ENCODE assay signal across 23 mouse cellular contexts in genomic region chr11:98582030-98582388, GRCm38 (mm10). TPM values are rescaled to one million over a fixed set of nuclear protein-coding genes. Genes with fewer than 3 reads are reported as not detected.
A peak's percentile ranks its signal among the peaks of the same experiment; 100 is the strongest.
DNase-seq lines count a peak whose midpoint lies in the region; ATAC-seq and TF ChIP-seq lines count a peak whose summit lies in the region.
"Had no signal": no experiment of that assay in that cellular context is flagged by ENCODE, and none has a peak within 500 bp of the region (broad histone marks: within the 10 kb centered on the region; RNA-seq: fewer than 3 reads in every experiment).

No protein-coding gene starts in this region.

- no peak for TF ChIP-seq EP300 in liver, postnatal 0 days (IDR thresholded peaks at IDR 0.05; ENCODE audit: low read depth)

- peaks cover 43% of the 10 kb centered on the region for H3K36me3 ChIP-seq in forebrain, embryonic 10.5 days (replicated peaks)
- no peaks in the 10 kb centered on the region; the same call in 1 of the 2 replicates for H3K36me3 ChIP-seq in forebrain, embryonic 11.5 days (ENCODE audit: control insufficient read depth, insufficient read depth, low read length)
- peaks cover 67% of the 10 kb centered on the region for H3K36me3 ChIP-seq in megakaryocyte, embryonic 14.5 days (replicated peaks; ENCODE audit: low read length)
- H3K36me3 ChIP-seq in embryonic facial prominence, embryonic 10.5 days (replicated peaks) = peaks cover 48% of the 10 kb centered on the region
- H3K36me3 ChIP-seq in liver, postnatal 0 days (replicated peaks; ENCODE audit: insufficient read depth, low read length) = peaks cover 5% of the 10 kb centered on the region

- no peaks in the 10 kb centered on the region for H3K27me3 ChIP-seq in forebrain, embryonic 10.5 days (ENCODE audit: poor library complexity, severe bottlenecking)
- no peaks in the 10 kb centered on the region for H3K27me3 ChIP-seq in forebrain, embryonic 11.5 days (ENCODE audit: control insufficient read depth, insufficient read depth, low read length)
- no peaks in the 10 kb centered on the region for H3K27me3 ChIP-seq in megakaryocyte, embryonic 14.5 days (replicated peaks)
- no peaks in the 10 kb centered on the region for H3K27me3 ChIP-seq in embryonic facial prominence, embryonic 10.5 days (replicated peaks; ENCODE audit: low read depth, poor library complexity, severe bottlenecking)
- no peaks in the 10 kb centered on the region for H3K27me3 ChIP-seq in liver, postnatal 0 days (ENCODE audit: insufficient read depth, low read length)
- H3K27me3 ChIP-seq: heart, embryonic 15.5 days; limb, embryonic 15.5 days; stomach, embryonic 15.5 days had no signal

- peaks cover 31% of the 10 kb centered on the region for H3K4me1 ChIP-seq in forebrain, embryonic 10.5 days
- peaks cover 11% of the 10 kb centered on the region; the same call in 1 of the 2 replicates for H3K4me1 ChIP-seq in forebrain, embryonic 11.5 days (replicated peaks; ENCODE audit: control insufficient read depth, insufficient read depth, low read length)
- peaks cover 86% of the 10 kb centered on the region for H3K4me1 ChIP-seq in megakaryocyte, embryonic 14.5 days
- H3K4me1 ChIP-seq in embryonic facial prominence, embryonic 10.5 days = peaks cover 22% of the 10 kb centered on the region
- H3K4me1 ChIP-seq in liver, postnatal 0 days (ENCODE audit: insufficient read depth) = peaks cover 48% of the 10 kb centered on the region

- TF ChIP-seq CTCF in liver, postnatal 0 days (IDR thresholded peaks at IDR 0.05; ENCODE audit: low read depth) = peak; percentile 27; the same call in 1 of the 2 replicates

- no peak for ATAC-seq in forebrain, embryonic 11.5 days (replicated peaks; ENCODE audit: low FRiP score)
- no peak for ATAC-seq in megakaryocyte, adult 5-6 weeks (ENCODE audit: poor library complexity, severe bottlenecking)
- ATAC-seq in liver, postnatal 0 days = no peak
- ATAC-seq: forebrain, embryonic 14.5 days had no signal

- 79% methylated on average over 8 of the region's 8 CpGs for WGBS in forebrain, embryonic 10.5 days
- 78% methylated on average over 8 of the region's 8 CpGs for whole genome bisulfite sequencing in forebrain, embryonic 11.5 days
- 80% methylated on average over 8 of the region's 8 CpGs for WGBS in embryonic facial prominence, embryonic 10.5 days
- WGBS in liver, postnatal 0 days (ENCODE audit: insufficient replicate concordance) = 43% methylated on average over 8 of the region's 8 CpGs

- H3K4me2 ChIP-seq in forebrain, embryonic 11.5 days (ENCODE audit: low read depth, low read length, severe bottlenecking) = no peak overlapping the region
- peak overlapping the region; percentile 88 for H3K4me2 ChIP-seq in liver, postnatal 0 days (ENCODE audit: low read depth, low read length)
- H3K4me2 ChIP-seq: heart, embryonic 15.5 days; hindbrain, embryonic 14.5 days; limb, embryonic 15.5 days; stomach, embryonic 15.5 days had no signal

- H3K27ac ChIP-seq in forebrain, embryonic 10.5 days = peak overlapping the region; percentile 33; the same call in 1 of the 2 replicates
- H3K27ac ChIP-seq in forebrain, embryonic 11.5 days (ENCODE audit: low read depth, low read length) = no peak overlapping the region
- no peak overlapping the region; the same call in 1 of the 2 replicates for H3K27ac ChIP-seq in embryonic facial prominence, embryonic 10.5 days (replicated peaks)
- H3K27ac ChIP-seq in liver, postnatal 0 days (ENCODE audit: low read depth) = peak overlapping the region; percentile 97
- H3K27ac ChIP-seq: heart, embryonic 15.5 days; hindbrain, embryonic 14.5 days; left cerebral cortex, adult 2 months; limb, embryonic 15.5 days; stomach, embryonic 15.5 days had no signal

- no peak for DNase-seq in forebrain, embryonic 10.5 days (ENCODE audit: extremely low spot score, low spot score)
- DNase-seq in forebrain, embryonic 11.5 days (ENCODE audit: low spot score) = no peak
- no peak for DNase-seq in embryonic facial prominence, embryonic 10.5 days (ENCODE audit: low spot score)
- DNase-seq in liver, postnatal 0 days = no peak
- no peak for DNase-seq in layer of hippocampus, adult 8-10 months (ENCODE audit: low spot score in 2 of 2)
- no peak for DNase-seq in thymus, postnatal 10 days (ENCODE audit: low spot score in 2 of 2)
- DNase-seq: adrenal gland, adult 2 months; cerebellum, postnatal 10 days; kidney, adult 9 months; lung, postnatal 4 days; right cerebral cortex, postnatal 25 days; thymus, postnatal 36 days had no signal

- H3K9me3 ChIP-seq in forebrain, embryonic 10.5 days = no peaks in the 10 kb centered on the region
- H3K9me3 ChIP-seq in forebrain, embryonic 11.5 days (ENCODE audit: control insufficient read depth, low read length) = no peaks in the 10 kb centered on the region
- H3K9me3 ChIP-seq in megakaryocyte, embryonic 14.5 days = no peaks in the 10 kb centered on the region
- H3K9me3 ChIP-seq in embryonic facial prominence, embryonic 10.5 days = no peaks in the 10 kb centered on the region
- no peaks in the 10 kb centered on the region for H3K9me3 ChIP-seq in liver, postnatal 0 days (ENCODE audit: low read length)
- H3K9me3 ChIP-seq: heart, embryonic 15.5 days; limb, embryonic 15.5 days; stomach, embryonic 15.5 days had no signal

- H3K4me3 ChIP-seq in forebrain, embryonic 10.5 days = no peak overlapping the region; the same call in 1 of the 2 replicates
- no peak overlapping the region for H3K4me3 ChIP-seq in forebrain, embryonic 11.5 days (ENCODE audit: low read depth, low read length)
- H3K4me3 ChIP-seq in megakaryocyte, embryonic 14.5 days (replicated peaks) = peak overlapping the region; percentile 93
- peak overlapping the region; percentile 13; the same call in 1 of the 2 replicates for H3K4me3 ChIP-seq in embryonic facial prominence, embryonic 10.5 days
- peak overlapping the region; percentile 46 for H3K4me3 ChIP-seq in liver, postnatal 0 days (ENCODE audit: low read depth, low read length)
- H3K4me3 ChIP-seq: heart, embryonic 15.5 days; left cerebral cortex, adult 2 months; limb, embryonic 15.5 days; stomach, embryonic 15.5 days had no signal

- no peak overlapping the region for H3K9ac ChIP-seq in forebrain, embryonic 11.5 days (ENCODE audit: low read length)
- H3K9ac ChIP-seq in liver, postnatal 0 days (replicated peaks) = peak overlapping the region; percentile 73
- H3K9ac ChIP-seq: heart, embryonic 15.5 days; hindbrain, embryonic 14.5 days; limb, embryonic 15.5 days; stomach, embryonic 15.5 days had no signal

RNA-seq across cellular contexts. Expression of gene Ormdl3, which starts 5.2 kb away (rescaled TPM):
- 62.8 and 65.6 TPM in 2 replicates for polyA plus RNA-seq in forebrain, embryonic 10.5 days (2016; fragmentation: Nextera tagmentation; extraction: Ambion mirVana)
- 8.6 and 11.2 TPM in 2 replicates for polyA plus RNA-seq in forebrain, embryonic 11.5 days (2014; fragmentation: Nextera tagmentation; extraction: Ambion mirVana)
- 106 and 188 TPM in 2 replicates for polyA plus RNA-seq in megakaryocyte, embryonic 14.5 days (2012; ENCODE audit: insufficient read depth, low replicate concordance)
- total RNA-seq in megakaryocyte, adult 5-6 weeks (2015) = 5.1 and 7.8 TPM in 2 replicates
- 6.3 and 8.8 TPM in 2 replicates for total RNA-seq in megakaryocyte, adult 5-6 weeks (2017)
- 56.7 and 57.7 TPM in 2 replicates for polyA plus RNA-seq in embryonic facial prominence, embryonic 10.5 days (2016; fragmentation: Nextera tagmentation; extraction: Ambion mirVana)
- 39.3 and 42.0 TPM in 2 replicates for polyA plus RNA-seq in liver, postnatal 0 days (2015; fragmentation: Nextera tagmentation; extraction: Ambion mirVana)
- 10 to 100 TPM; 43.4 to 57.6 (median 48.9) TPM for total RNA-seq in layer of hippocampus, adult 8-10 months (2022)

RNA-seq across cellular contexts. Expression of gene Lrrc3c, which starts 16.1 kb away (rescaled TPM):
- not detected in 2 replicates for polyA plus RNA-seq in forebrain, embryonic 10.5 days (2016; fragmentation: Nextera tagmentation; extraction: Ambion mirVana)
- not detected in 2 replicates for polyA plus RNA-seq in forebrain, embryonic 11.5 days (2014; fragmentation: Nextera tagmentation; extraction: Ambion mirVana)
- not detected in 2 replicates for polyA plus RNA-seq in megakaryocyte, embryonic 14.5 days (2012; ENCODE audit: insufficient read depth, low replicate concordance)
- not detected in 2 replicates for total RNA-seq in megakaryocyte, adult 5-6 weeks (2015)
- total RNA-seq in megakaryocyte, adult 5-6 weeks (2017) = not detected in 2 replicates
- polyA plus RNA-seq in embryonic facial prominence, embryonic 10.5 days (2016; fragmentation: Nextera tagmentation; extraction: Ambion mirVana) = not detected in 2 replicates
- polyA plus RNA-seq in liver, postnatal 0 days (2015; fragmentation: Nextera tagmentation; extraction: Ambion mirVana) = not detected in 2 replicates
- not detected for total RNA-seq in layer of hippocampus, adult 8-10 months (2022)
- total RNA-seq: adrenal gland, adult 2 months; gastrocnemius, adult 8-10 months; left cerebral cortex, adult 2 months had no signal
- polyA plus RNA-seq: adrenal gland, adult 2 months; embryonic facial prominence, embryonic 11.5 days; forebrain, embryonic 14.5 days; heart, embryonic 15.5 days; hindbrain, embryonic 14.5 days; large intestine, adult 2 months; limb, embryonic 15.5 days; stomach, embryonic 15.5 days had no signal

RNA-seq across cellular contexts. Expression of gene Zpbp2, which starts 31.1 kb away (rescaled TPM):
- 0.26 and 0.66 TPM in 2 replicates for polyA plus RNA-seq in forebrain, embryonic 10.5 days (2016; fragmentation: Nextera tagmentation; extraction: Ambion mirVana)
- 0.21 TPM in 2 replicates for polyA plus RNA-seq in forebrain, embryonic 11.5 days (2014; fragmentation: Nextera tagmentation; extraction: Ambion mirVana)
- polyA plus RNA-seq in megakaryocyte, embryonic 14.5 days (2012; ENCODE audit: insufficient read depth, low replicate concordance) = 0.08 TPM in 1 of 2 replicates, not detected in the other
- 0.34 and 5.4 TPM in 2 replicates for total RNA-seq in megakaryocyte, adult 5-6 weeks (2015)
- total RNA-seq in megakaryocyte, adult 5-6 weeks (2017) = 0.81 TPM in 1 of 2 replicates, not detected in the other
- polyA plus RNA-seq in embryonic facial prominence, embryonic 10.5 days (2016; fragmentation: Nextera tagmentation; extraction: Ambion mirVana) = 0.20 and 0.47 TPM in 2 replicates
- polyA plus RNA-seq in liver, postnatal 0 days (2015; fragmentation: Nextera tagmentation; extraction: Ambion mirVana) = 0.65 and 1.1 TPM in 2 replicates
- under 1 TPM in 1 of 4 experiments, not detected in 3; 0.75 TPM for total RNA-seq in layer of hippocampus, adult 8-10 months (2022)
- total RNA-seq: gastrocnemius, adult 8-10 months; left cerebral cortex, adult 2 months had no signal
- polyA plus RNA-seq: forebrain, embryonic 14.5 days; hindbrain, embryonic 14.5 days had no signal

RNA-seq across cellular contexts. Expression of gene Ikzf3, which starts 36.2 kb away (rescaled TPM):
- 0.07 TPM in 1 of 2 replicates, not detected in the other for polyA plus RNA-seq in forebrain, embryonic 10.5 days (2016; fragmentation: Nextera tagmentation; extraction: Ambion mirVana)
- 0.08 TPM in 1 of 2 replicates, not detected in the other for polyA plus RNA-seq in forebrain, embryonic 11.5 days (2014; fragmentation: Nextera tagmentation; extraction: Ambion mirVana)
- 0.47 TPM in 1 of 2 replicates, not detected in the other for polyA plus RNA-seq in megakaryocyte, embryonic 14.5 days (2012; ENCODE audit: insufficient read depth, low replicate concordance)
- 6.0 and 9.9 TPM in 2 replicates for total RNA-seq in megakaryocyte, adult 5-6 weeks (2015)
- total RNA-seq in megakaryocyte, adult 5-6 weeks (2017) = 6.6 and 11.0 TPM in 2 replicates
- polyA plus RNA-seq in embryonic facial prominence, embryonic 10.5 days (2016; fragmentation: Nextera tagmentation; extraction: Ambion mirVana) = 0.05 and 0.13 TPM in 2 replicates
- 1.2 and 1.3 TPM in 2 replicates for polyA plus RNA-seq in liver, postnatal 0 days (2015; fragmentation: Nextera tagmentation; extraction: Ambion mirVana)
- total RNA-seq in layer of hippocampus, adult 8-10 months (2022) = not detected
- total RNA-seq: gastrocnemius, adult 8-10 months had no signal
- polyA plus RNA-seq: forebrain, embryonic 14.5 days had no signal

RNA-seq across cellular contexts. Expression of gene Gm12355, which starts 43.5 kb away (rescaled TPM):
- 1.4 and 1.5 TPM in 2 replicates for polyA plus RNA-seq in forebrain, embryonic 10.5 days (2016; fragmentation: Nextera tagmentation; extraction: Ambion mirVana)
- 0.96 and 1.5 TPM in 2 replicates for polyA plus RNA-seq in forebrain, embryonic 11.5 days (2014; fragmentation: Nextera tagmentation; extraction: Ambion mirVana)
- not detected in 2 replicates for polyA plus RNA-seq in megakaryocyte, embryonic 14.5 days (2012; ENCODE audit: insufficient read depth, low replicate concordance)
- 5.5 and 7.0 TPM in 2 replicates for total RNA-seq in megakaryocyte, adult 5-6 weeks (2015)
- 1.8 and 3.3 TPM in 2 replicates for total RNA-seq in megakaryocyte, adult 5-6 weeks (2017)
- polyA plus RNA-seq in embryonic facial prominence, embryonic 10.5 days (2016; fragmentation: Nextera tagmentation; extraction: Ambion mirVana) = 1.3 and 2.0 TPM in 2 replicates
- polyA plus RNA-seq in liver, postnatal 0 days (2015; fragmentation: Nextera tagmentation; extraction: Ambion mirVana) = 0.33 and 0.39 TPM in 2 replicates
- 10 to 100 TPM; 12.1 to 20.0 (median 14.9) TPM for total RNA-seq in layer of hippocampus, adult 8-10 months (2022)
- polyA plus RNA-seq: adrenal gland, adult 2 months; large intestine, adult 2 months had no signal

Comparison
In these comparisons a context has a peak if more than half of its experiments do, and no peak if none do; other contexts are left out.
1. H3K27ac ChIP-seq: peak in forebrain, embryonic 10.5 days (single experiment) and liver, postnatal 0 days (single experiment); none in forebrain, embryonic 11.5 days (single experiment) and embryonic facial prominence, embryonic 10.5 days (single experiment).
2. H3K4me3 ChIP-seq: peak in megakaryocyte, embryonic 14.5 days (single experiment), embryonic facial prominence, embryonic 10.5 days (single experiment) and liver, postnatal 0 days (single experiment); none in forebrain, embryonic 10.5 days (single experiment) and forebrain, embryonic 11.5 days (single experiment).